Mouse (Mus musculus) MEL (cell line): Measurements from ENCODE around the gene Rtbdn. TPM values are rescaled to one million over a fixed set of nuclear protein-coding genes. Genes with fewer than 3 reads are reported as not detected.

Source experiments
- DNase-seq: peaks from one replicate; pipeline ENCODE4 v3.0.0; 2011; ENCODE audit warnings: low read depth, low spot score
- H3K27ac ChIP-seq: 2 replicates; pipeline ENCODE4 v1.5.1; 2012; ENCODE audit warnings: low read depth, mild to moderate bottlenecking, control low read depth, low read length, moderate library complexity; ENCODE audit not compliant: control insufficient read depth
- H3K27me3 ChIP-seq, 2 experiments: fragments of 150-350 bp in 1 of 2; sonication (generic) in 1 of 2; 2 replicates each; pipeline ENCODE4 v1.6.1; 2012; ENCODE audit warnings: low read length in 2 of 2, mild to moderate bottlenecking in 2 of 2, improper control_type of control experiment in 1 of 2, moderate library complexity in 1 of 2; ENCODE audit not compliant: insufficient read depth in 2 of 2, control insufficient read depth in 1 of 2
- H3K36me3 ChIP-seq, 2 experiments: 2 replicates each; pipeline ENCODE4 v1.6.1; 2012 to 2014; ENCODE audit warnings: low read length in 2 of 2, improper control_type of control experiment in 1 of 2, inconsistent platforms in 1 of 2, mild to moderate bottlenecking in 1 of 2; ENCODE audit not compliant: insufficient read depth in 2 of 2, control insufficient read depth in 1 of 2
- H3K4me1 ChIP-seq, 2 experiments: fragments of 150-350 bp in 1 of 2; sonication (generic) in 1 of 2; 2 replicates each; pipeline ENCODE4 v1.6.1; 2012; ENCODE audit warnings: low read length in 2 of 2, improper control_type of control experiment in 1 of 2, mild to moderate bottlenecking in 1 of 2; ENCODE audit not compliant: insufficient read depth in 2 of 2, control insufficient read depth in 1 of 2
- H3K4me3 ChIP-seq, 2 experiments: fragments of 150-350 bp in 1 of 2; sonication (generic) in 1 of 2; 2 replicates each; pipeline ENCODE4 v1.5.1; 2012; ENCODE audit warnings: low read depth in 2 of 2, low read length in 2 of 2, mild to moderate bottlenecking in 2 of 2, moderate library complexity in 2 of 2, control low read depth in 1 of 2, improper control_type of control experiment in 1 of 2; ENCODE audit not compliant: control insufficient read depth in 1 of 2, insufficient read depth in 1 of 2
- H3K79me2 ChIP-seq: 2 replicates; pipeline ENCODE4 v1.6.1; 2012; ENCODE audit warnings: mild to moderate bottlenecking, low read length, moderate library complexity; ENCODE audit not compliant: control insufficient read depth, poor library complexity, insufficient read depth
- H3K9ac ChIP-seq: 2 replicates; pipeline ENCODE4 v1.6.1; 2012; ENCODE audit warnings: low read depth, mild to moderate bottlenecking, control low read depth, low read length, moderate library complexity; ENCODE audit not compliant: control insufficient read depth, poor library complexity, severe bottlenecking
- H3K9me3 ChIP-seq: fragments of 150-350 bp; sonication (generic); replicated peaks from 2 replicates; pipeline ENCODE4 v1.6.1; 2012; ENCODE audit warnings: mild to moderate bottlenecking, low read length, improper control_type of control experiment, moderate library complexity; ENCODE audit not compliant: insufficient read depth
- BHLHE40 ChIP-seq: IDR thresholded peaks from 2 replicates; pipeline ENCODE4 v1.6.1; 2012; ENCODE audit warnings: low read depth, mild to moderate bottlenecking, inconsistent platforms, low read length, improper control_type of control experiment, borderline replicate concordance
- CHD1 ChIP-seq: IDR thresholded peaks from 2 replicates; pipeline ENCODE4 v1.6.1; 2012; ENCODE audit warnings: low read depth, mild to moderate bottlenecking, inconsistent platforms, low read length, improper control_type of control experiment
- CHD2 ChIP-seq: IDR thresholded peaks from 2 replicates; pipeline ENCODE4 v1.6.1; 2011; ENCODE audit warnings: low read length, improper control_type of control experiment
- CTCF ChIP-seq, 3 experiments: IDR thresholded peaks in 2 of 3; conservative IDR thresholded peaks in 1 of 3; 2 replicates each; pipeline ENCODE4 v1.5.1; 2011 to 2012; ENCODE audit warnings: low read length in 3 of 3, low read depth in 2 of 3, mild to moderate bottlenecking in 2 of 3, improper control_type of control experiment in 1 of 3, inconsistent platforms in 1 of 3, mixed read lengths in 1 of 3, moderate library complexity in 1 of 3; ENCODE audit not compliant: control insufficient read depth in 1 of 3, insufficient read depth in 1 of 3, poor library complexity in 1 of 3, severe bottlenecking in 1 of 3
- E2F4 ChIP-seq: IDR thresholded peaks from 2 replicates; pipeline ENCODE4 v1.6.1; 2011; ENCODE audit warnings: low read depth, low read length, improper control_type of control experiment, borderline replicate concordance
- ELF1 ChIP-seq: IDR thresholded peaks from 2 replicates; pipeline ENCODE4 v1.6.1; 2014; ENCODE audit warnings: low read depth, mild to moderate bottlenecking, inconsistent platforms, low read length, improper control_type of control experiment, moderate library complexity
- EP300 ChIP-seq, 2 experiments: IDR thresholded peaks; 2 replicates each; pipeline ENCODE4 v1.6.1; 2011; ENCODE audit warnings: improper control_type of control experiment in 2 of 2, low read length in 2 of 2, low read depth in 1 of 2, mild to moderate bottlenecking in 1 of 2
- GATA1 ChIP-seq: IDR thresholded peaks from 2 replicates; pipeline ENCODE4 v1.6.1; 2011; ENCODE audit warnings: low read depth, low read length, improper control_type of control experiment
- HCFC1 ChIP-seq: IDR thresholded peaks from 2 replicates; pipeline ENCODE4 v1.6.1; 2012; ENCODE audit warnings: low read depth, mild to moderate bottlenecking, inconsistent platforms, low read length, improper control_type of control experiment, moderate library complexity
- JUND ChIP-seq: IDR thresholded peaks from 2 replicates; pipeline ENCODE4 v1.6.1; 2011; ENCODE audit warnings: low read depth, mild to moderate bottlenecking, improper control_type of control experiment, low read length
- KAT2A ChIP-seq: conservative IDR thresholded peaks from 2 replicates; pipeline ENCODE4 v1.6.1; 2012; ENCODE audit warnings: low read depth, low read length, improper control_type of control experiment, inconsistent platforms
- MAFK ChIP-seq: IDR thresholded peaks from 2 replicates; pipeline ENCODE4 v1.6.1; 2011; ENCODE audit warnings: low read depth, mild to moderate bottlenecking, low read length, improper control_type of control experiment, borderline replicate concordance
- MAX ChIP-seq: IDR thresholded peaks from 2 replicates; pipeline ENCODE4 v1.6.1; 2011; ENCODE audit warnings: low read length, improper control_type of control experiment
- MYB ChIP-seq: IDR thresholded peaks from 2 replicates; pipeline ENCODE4 v1.6.1; 2011; ENCODE audit warnings: mild to moderate bottlenecking, low read depth, low read length, improper control_type of control experiment
- MYC ChIP-seq: IDR thresholded peaks from 2 replicates; pipeline ENCODE4 v1.6.1; 2011; ENCODE audit warnings: low read depth, mild to moderate bottlenecking, low read length, improper control_type of control experiment, moderate library complexity
- NELFE ChIP-seq: IDR thresholded peaks from 2 replicates; pipeline ENCODE4 v1.6.1; 2011; ENCODE audit warnings: low read depth, low read length, improper control_type of control experiment
- NRF1 ChIP-seq: IDR thresholded peaks from 2 replicates; pipeline ENCODE4 v1.6.1; 2014; ENCODE audit warnings: low read depth, mild to moderate bottlenecking, inconsistent platforms, low read length, improper control_type of control experiment, moderate library complexity; ENCODE audit not compliant: poor library complexity, insufficient read depth, severe bottlenecking
- POLR2AphosphoS5 ChIP-seq: IDR thresholded peaks from 2 replicates; pipeline ENCODE4 v1.6.1; 2012; ENCODE audit warnings: low read depth, borderline replicate concordance, mild to moderate bottlenecking, inconsistent platforms, low read length, moderate library complexity, mixed read lengths
- RAD21 ChIP-seq: IDR thresholded peaks from 2 replicates; pipeline ENCODE4 v1.6.1; 2011; ENCODE audit warnings: mild to moderate bottlenecking, low read depth, low read length, improper control_type of control experiment
- RCOR1 ChIP-seq: IDR thresholded peaks from 2 replicates; pipeline ENCODE4 v1.6.1; 2012; ENCODE audit warnings: low read depth, mild to moderate bottlenecking, inconsistent platforms, low read length, improper control_type of control experiment
- SIN3A ChIP-seq: IDR thresholded peaks from 2 replicates; pipeline ENCODE4 v1.6.1; 2012; ENCODE audit warnings: low read length, improper control_type of control experiment, inconsistent platforms
- SMC3 ChIP-seq: IDR thresholded peaks from 2 replicates; pipeline ENCODE4 v1.6.1; 2011; ENCODE audit warnings: low read depth, low read length, improper control_type of control experiment
- TAL1 ChIP-seq: IDR thresholded peaks from 2 replicates; pipeline ENCODE4 v1.6.1; 2012; ENCODE audit warnings: mild to moderate bottlenecking, inconsistent platforms, low read length, moderate library complexity, mixed read lengths
- TBP ChIP-seq: IDR thresholded peaks from 2 replicates; pipeline ENCODE4 v1.8.0; 2011; ENCODE audit warnings: low read depth, low read length, improper control_type of control experiment
- TCF12 ChIP-seq: IDR thresholded peaks from 2 replicates; pipeline ENCODE4 v1.6.1; 2014; ENCODE audit warnings: low read depth, mild to moderate bottlenecking, inconsistent platforms, low read length, improper control_type of control experiment, moderate library complexity
- USF1 ChIP-seq: IDR thresholded peaks from 2 replicates; pipeline ENCODE4 v1.6.1; 2014; ENCODE audit warnings: low read depth, mild to moderate bottlenecking, inconsistent platforms, low read length, improper control_type of control experiment, moderate library complexity
- ZC3H11A ChIP-seq: IDR thresholded peaks from 2 replicates; pipeline ENCODE4 v1.6.1; 2012; ENCODE audit warnings: low read depth, mild to moderate bottlenecking, inconsistent platforms, low read length, improper control_type of control experiment
- ZMIZ1 ChIP-seq: IDR thresholded peaks from 2 replicates; pipeline ENCODE4 v1.6.1; 2012; ENCODE audit warnings: low read depth, mild to moderate bottlenecking, inconsistent platforms, low read length, improper control_type of control experiment, moderate library complexity
- polyA plus RNA-seq, 2 experiments: library from polyadenylated mRNA; stranded (reverse) in 1 of 2; unstranded in 1 of 2; fragments of >175 nt in 1 of 2; fragments of >200 nt in 1 of 2; gene quantifications; 2 replicates each; pipeline versions ENCODE4 v1.2.1 to v1.2.4; 2012; ENCODE audit warnings: low replicate concordance in 2 of 2, low read depth in 1 of 2; ENCODE audit not compliant: insufficient read length in 2 of 2, insufficient read depth in 1 of 2, missing spikeins in 1 of 2
- total RNA-seq: library from RNA; depleted of rRNA; stranded (reverse); fragments of 300-350 nt; gene quantifications from 2 replicates; pipeline ENCODE4 v1.2.3, GENCODE M21; 2012

Rtbdn gene
- total and polyA plus RNA-seq, 3 experiments, result 0.08 to 0.11 TPM; not detected in 1

DNA sequence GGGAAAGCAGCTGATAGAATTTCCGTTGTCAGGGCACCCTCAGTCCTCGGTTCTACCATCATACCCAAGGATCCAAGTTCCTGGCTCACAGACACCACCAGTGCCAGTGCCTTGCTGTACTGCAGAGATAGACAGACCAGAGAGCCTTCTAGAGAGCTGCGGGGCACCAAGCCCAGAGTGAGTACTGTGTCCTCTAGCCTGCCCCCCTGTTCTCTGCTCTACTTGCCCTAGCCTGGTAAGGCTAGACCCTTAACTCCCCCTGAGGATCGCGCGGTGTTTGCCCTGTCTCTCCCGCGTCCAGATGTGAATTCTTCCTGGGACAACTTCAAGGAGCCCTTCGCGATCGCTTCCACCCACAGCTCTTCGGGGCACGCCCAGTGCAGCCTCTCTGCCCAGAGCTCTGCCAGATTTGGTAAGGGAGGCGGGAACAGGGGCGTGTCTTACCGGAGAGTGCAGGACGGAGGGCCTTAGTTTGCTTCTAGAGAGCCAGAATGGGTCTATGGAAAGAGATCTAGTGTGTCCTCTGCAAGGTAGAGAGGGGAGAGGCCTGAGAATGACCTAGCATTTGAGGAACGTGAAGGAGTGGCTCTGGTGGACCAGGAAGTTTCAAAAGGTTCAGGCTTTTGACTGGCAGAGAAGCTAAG is 5.9 kb downstream of the Rtbdn start:
- Histone ChIP-seq H3K36me3 (peaks cover 0 to 3% of the 10 kb centered on the region in 2 experiments; a peak in 1 of 4 replicates), H3K9ac (no peak overlapping the region), H3K4me3 (peak overlapping the region; percentile 36 to 70), H3K9me3 (no peaks in the 10 kb centered on the region), H3K4me1 (peaks cover 5 to 9% of the 10 kb centered on the region in 2 experiments; a peak in 2 of 4 replicates), H3K27ac (no peak overlapping the region), H3K79me2 (no peaks in the 10 kb centered on the region), H3K27me3 (no peaks in the 10 kb centered on the region)
- DNase-seq, result peak; percentile 75
- no peak for TF ChIP-seq CHD1
- TF ChIP-seq POLR2AphosphoS5, result no peak
- TF ChIP-seq KAT2A, result no peak
- TF ChIP-seq JUND, result no peak
- TF ChIP-seq ELF1, result no peak
- no peak for TF ChIP-seq MAX
- TF ChIP-seq E2F4, result no peak
- TF ChIP-seq SIN3A, result no peak
- no peak for TF ChIP-seq MYB
- TF ChIP-seq ZC3H11A, result no peak
- TF ChIP-seq MAFK, result no peak
- no peak for TF ChIP-seq CHD2
- TF ChIP-seq BHLHE40, result no peak

DNA sequence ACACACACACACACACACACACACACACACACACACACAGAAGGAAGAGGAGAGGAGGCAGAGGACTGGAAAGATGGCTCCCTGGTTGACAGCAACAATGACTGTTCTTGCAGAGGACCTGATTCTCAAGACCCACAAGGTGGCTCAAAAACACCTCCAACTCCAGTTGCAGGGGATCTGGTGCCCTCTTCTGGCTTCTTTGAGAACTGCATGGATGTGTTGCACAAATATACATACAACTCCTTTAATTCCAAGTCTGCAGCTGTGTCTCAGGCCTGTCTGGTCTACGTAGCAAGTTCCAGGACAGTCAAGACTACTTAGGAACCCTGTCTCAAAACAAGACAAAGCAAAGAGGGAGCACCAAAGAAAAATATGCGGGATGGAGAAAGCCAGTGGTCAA is 10.0 kb downstream of the Rtbdn start:
- Histone ChIP-seq H3K4me3 (no peak overlapping the region), H3K9ac (no peak overlapping the region), H3K36me3 (peaks cover 0 to 3% of the 10 kb centered on the region in 2 experiments; a peak in 1 of 4 replicates), H3K4me1 (peaks cover 5 to 9% of the 10 kb centered on the region in 2 experiments; a peak in 2 of 4 replicates), H3K79me2 (no peaks in the 10 kb centered on the region), H3K27me3 (no peaks in the 10 kb centered on the region), H3K27ac (no peak overlapping the region), H3K9me3 (no peaks in the 10 kb centered on the region)
- peak; percentile 92 for DNase-seq
- TF ChIP-seq TBP (no peak), POLR2AphosphoS5 (no peak), CTCF (IDR thresholded peaks at IDR 0.05 in 2 of 3, conservative IDR thresholded peaks at IDR 0.05 in 1 of 3; ENCODE audit: control insufficient read depth in 1 of 3, insufficient read depth in 1 of 3, low read depth in 2 of 3, low read length in 3 of 3, poor library complexity in 1 of 3, severe bottlenecking in 1 of 3) (peak; percentile 69 to 95 (median 89)), RAD21 (peak; percentile 84), EP300 (IDR thresholded peaks at IDR 0.05; ENCODE audit: low read depth in 1 of 2, low read length in 2 of 2) (no peak), E2F4 (no peak), ZC3H11A (peak; percentile 77), NELFE (no peak), MYC (0 out of 2 replicates have a peak, but pooled peaks have one; percentile 51), HCFC1 (0 out of 2 replicates have a peak, but pooled peaks have one; percentile 36), SIN3A (peak; percentile 77), USF1 (no peak), BHLHE40 (0 out of 2 replicates have a peak, but pooled peaks have one; percentile 14), TCF12 (no peak), CHD1 (no peak), TAL1 (no peak), GATA1 (no peak), ZMIZ1 (no peak), RCOR1 (no peak), ELF1 (no peak), NRF1 (no peak), SMC3 (peak; percentile 82)
